Mouse (Mus musculus) liver, embryonic 16.5 days (tissue): ENCODE results near the gene Apex1. TPM values are rescaled to one million over a fixed set of nuclear protein-coding genes. Genes with fewer than 3 reads are reported as not detected.
"Not testable (repeated sequence)": the region's sequence is repeated elsewhere in the genome, so short reads cannot be mapped to it uniquely, and the experiment has no call there.

ENCODE experiments used
- ATAC-seq: fragments of 200-750 bp; cut with Nextera tagmentation; 2 replicates; pipeline ENCODE4 v1.8.0; 2017; ENCODE audit warnings: low read depth, mild to moderate bottlenecking, moderate number of reproducible peaks, moderate library complexity
- H3K27ac ChIP-seq: fragments of 300-500 bp; sonication (generic); 2 replicates; pipeline ENCODE4 v1.5.1; 2014; ENCODE audit warnings: mild to moderate bottlenecking, low read length
- H3K27me3 ChIP-seq: fragments of 300-500 bp; sonication (generic); 2 replicates; pipeline ENCODE4 v1.6.1; 2014; ENCODE audit warnings: low read depth, low read length, mixed read lengths; ENCODE audit not compliant: control insufficient read depth, insufficient read depth
- H3K36me3 ChIP-seq: fragments of 300-500 bp; sonication (generic); 2 replicates; pipeline ENCODE4 v1.6.1; 2014; ENCODE audit warnings: mild to moderate bottlenecking; ENCODE audit not compliant: control insufficient read depth, insufficient read depth
- H3K4me1 ChIP-seq: fragments of 300-500 bp; sonication (generic); 2 replicates; pipeline ENCODE4 v1.6.1; 2014; ENCODE audit warnings: low read depth, low read length, mixed read lengths; ENCODE audit not compliant: control insufficient read depth
- H3K4me2 ChIP-seq: fragments of 300-500 bp; sonication (generic); 2 replicates; pipeline ENCODE4 v1.6.1; 2014; ENCODE audit warnings: low read depth, low read length, mixed read lengths
- H3K4me3 ChIP-seq: fragments of 300-500 bp; sonication (generic); 2 replicates; pipeline ENCODE4 v1.5.1; 2014; ENCODE audit warnings: low read depth, mild to moderate bottlenecking, low read length
- H3K9ac ChIP-seq: fragments of 300-500 bp; sonication (generic); 2 replicates; pipeline ENCODE4 v1.6.1; 2014; ENCODE audit warnings: low read depth, low read length
- H3K9me3 ChIP-seq: fragments of 300-500 bp; sonication (generic); replicated peaks from 2 replicates; pipeline ENCODE4 v1.6.1; 2016; ENCODE audit warnings: low read length; ENCODE audit not compliant: control insufficient read depth
- WGBS: fragments of 180-500 bp; shearing (Covaris S2); extraction: QIAGEN DNeasy Blood & Tissue Kit; methylation state at CpG from one replicate; pipeline ENCODE4 v1.1.7; 2014; ENCODE audit not compliant: insufficient replicate concordance; 5-methylcytosine and 5-hydroxymethylcytosine counted together
- polyA plus RNA-seq: library from polyadenylated mRNA; unstranded; fragments of >200 nt; fragmentation: Nextera tagmentation; extraction: Ambion mirVana; gene quantifications from 2 replicates; pipeline ENCODE4 v1.2.1, GENCODE M21; 2015

The Apex1 gene
- polyA plus RNA-seq, 1 experiment from 2014 or later = 61.8 TPM

DNA sequence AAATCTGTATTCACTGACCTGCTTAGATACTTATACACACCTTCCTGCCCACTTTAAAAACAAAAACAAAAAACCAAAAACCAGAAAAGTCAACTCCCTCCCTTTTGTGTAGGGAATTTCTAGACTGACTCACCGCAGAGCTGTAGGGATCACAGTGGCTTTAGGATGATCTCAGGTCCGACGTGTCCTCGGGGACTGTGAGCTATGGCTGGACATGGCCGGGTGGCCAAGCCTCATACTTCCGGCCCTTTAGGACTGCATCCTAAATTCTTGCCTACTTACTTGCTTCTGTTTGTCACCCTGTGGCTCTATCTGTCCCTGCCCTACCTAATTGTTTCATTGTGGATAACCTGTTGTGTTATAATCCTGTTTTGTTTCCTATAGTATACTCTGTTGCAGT is 32.0 kb downstream of the Apex1 start:
- Histone ChIP-seq H3K4me3 (peak overlapping the region; percentile 60), H3K4me2 (peak overlapping the region; percentile 69), H3K4me1 (peaks cover 26% of the 10 kb centered on the region), H3K27ac (peak overlapping the region; percentile 87), H3K9ac (peak overlapping the region; percentile 64)
- WGBS = 74% methylated on average over 6 of the region's 6 CpGs
- not testable (repeated sequence) for H3K27me3 ChIP-seq, H3K9me3 ChIP-seq, ATAC-seq, H3K36me3 ChIP-seq

DNA sequence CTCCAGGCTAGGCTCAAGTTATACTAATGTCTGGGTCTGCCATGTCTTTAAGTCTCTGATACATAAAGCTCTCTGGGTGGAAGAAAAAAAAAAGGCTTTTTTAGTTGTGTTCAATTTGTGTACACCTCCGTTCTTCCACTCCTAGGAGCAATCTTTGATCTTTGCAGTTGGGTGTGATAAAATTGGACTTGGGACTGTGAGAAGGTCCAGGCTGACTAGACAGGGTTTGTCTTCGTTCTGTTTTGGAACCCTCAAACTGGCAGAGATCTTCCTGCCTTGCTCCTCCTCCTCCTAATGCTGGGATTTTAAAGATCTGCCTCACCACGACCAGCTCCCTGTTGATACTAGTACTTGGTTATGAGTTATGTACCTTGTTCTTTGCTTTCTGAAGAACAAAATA is 32.4 kb downstream of the Apex1 start:
- peak overlapping the region; percentile 64 for H3K9ac ChIP-seq
- H3K9me3 ChIP-seq, ATAC-seq, H3K27me3 ChIP-seq, H3K36me3 ChIP-seq: not testable (repeated sequence)
- peak overlapping the region; percentile 69 for H3K4me2 ChIP-seq
- H3K27ac ChIP-seq = peak overlapping the region; percentile 87
- 11% methylated on average over 3 of the region's 3 CpGs for WGBS
- H3K4me3 ChIP-seq = peak overlapping the region; percentile 60
- peaks cover 26% of the 10 kb centered on the region for H3K4me1 ChIP-seq

DNA sequence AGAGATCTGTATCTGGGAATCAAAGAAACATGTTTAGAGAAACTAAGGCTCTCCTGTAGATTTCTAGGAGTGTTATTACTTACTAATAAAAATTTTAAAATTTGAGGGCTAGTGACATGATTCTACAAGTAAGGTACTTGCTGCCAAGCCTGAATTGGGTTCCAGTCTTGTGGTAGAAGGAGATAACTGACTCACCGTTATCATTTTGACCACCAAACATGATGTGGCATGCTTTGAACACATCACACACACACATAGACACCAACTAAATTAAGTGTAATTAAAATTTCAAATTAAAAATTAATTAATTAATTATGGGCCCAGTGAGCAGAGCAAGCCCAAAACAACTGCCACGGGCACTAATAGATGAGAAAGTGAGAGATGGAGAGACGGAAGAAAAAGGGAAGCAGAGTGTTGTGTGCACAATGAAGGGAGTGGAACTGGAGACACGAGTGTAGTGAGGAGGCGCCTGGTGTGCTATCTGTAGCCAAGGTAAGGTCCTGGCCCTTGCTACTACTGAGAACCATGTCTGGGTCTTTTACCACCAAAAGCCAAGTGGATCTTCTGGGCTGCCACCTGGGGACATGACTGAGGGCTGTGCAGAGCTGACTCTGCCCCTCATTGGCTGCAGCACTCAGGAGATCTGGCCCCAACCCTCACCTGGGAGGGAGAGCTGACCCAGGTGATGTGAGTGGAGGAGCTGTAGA is 33.7 kb downstream of the Apex1 start:
- H3K9me3 ChIP-seq, H3K27me3 ChIP-seq, H3K9ac ChIP-seq, H3K36me3 ChIP-seq: not testable (repeated sequence)
- peak; percentile 69 for ATAC-seq
- H3K4me3 ChIP-seq = peak overlapping the region; percentile 19; the same call in 1 of the 2 replicates
- H3K4me2 ChIP-seq = peak overlapping the region; percentile 41
- H3K4me1 ChIP-seq = peaks cover 26% of the 10 kb centered on the region
- H3K27ac ChIP-seq = peak overlapping the region; percentile 83
- 35% methylated on average over 5 of the region's 5 CpGs for WGBS

DNA sequence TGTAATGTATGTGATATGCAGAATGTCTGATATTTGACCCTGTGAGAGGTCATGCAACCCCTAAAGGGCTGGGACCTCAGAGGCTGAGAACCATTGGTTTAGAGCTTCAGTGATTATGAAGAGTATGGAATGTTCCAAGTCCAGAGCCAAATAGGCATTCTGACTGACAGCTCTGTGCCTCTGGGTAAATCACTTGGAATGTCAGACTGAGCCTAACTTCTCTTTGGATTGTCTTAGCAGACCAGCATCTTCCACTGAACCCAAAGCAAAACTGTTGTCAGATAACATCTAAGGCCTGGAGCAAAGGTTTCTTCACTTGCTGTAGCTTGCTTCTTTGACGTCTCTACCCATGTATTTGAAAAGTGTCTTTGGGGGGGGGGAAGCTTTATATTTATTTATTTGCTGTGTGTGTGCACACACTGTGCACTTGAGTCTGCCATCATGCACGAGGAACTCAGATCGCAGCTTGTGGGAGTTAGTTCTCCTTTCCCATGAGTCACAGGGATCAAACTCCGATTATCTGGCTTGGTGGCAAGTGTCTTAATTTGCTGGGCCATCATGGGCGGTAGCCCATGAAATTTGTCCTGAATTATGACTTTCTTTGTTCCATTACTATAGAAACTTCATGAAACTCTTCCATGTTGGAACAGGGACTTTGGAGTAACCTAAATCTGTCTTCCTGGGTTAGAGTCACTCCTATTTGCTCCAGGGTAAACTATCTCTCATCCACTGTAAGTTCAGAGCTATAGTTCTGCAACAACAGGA is 43.6 kb downstream of the Apex1 start:
- Histone ChIP-seq H3K9me3 (no peaks in the 10 kb centered on the region), H3K4me1 (no peaks in the 10 kb centered on the region), H3K4me2 (no peak overlapping the region), H3K9ac (no peak overlapping the region), H3K27ac (no peak overlapping the region), H3K4me3 (no peak overlapping the region), H3K27me3 (no peaks in the 10 kb centered on the region), H3K36me3 (no peaks in the 10 kb centered on the region)
- no peak for ATAC-seq
- 71% methylated on average over 5 of the region's 5 CpGs for WGBS

DNA sequence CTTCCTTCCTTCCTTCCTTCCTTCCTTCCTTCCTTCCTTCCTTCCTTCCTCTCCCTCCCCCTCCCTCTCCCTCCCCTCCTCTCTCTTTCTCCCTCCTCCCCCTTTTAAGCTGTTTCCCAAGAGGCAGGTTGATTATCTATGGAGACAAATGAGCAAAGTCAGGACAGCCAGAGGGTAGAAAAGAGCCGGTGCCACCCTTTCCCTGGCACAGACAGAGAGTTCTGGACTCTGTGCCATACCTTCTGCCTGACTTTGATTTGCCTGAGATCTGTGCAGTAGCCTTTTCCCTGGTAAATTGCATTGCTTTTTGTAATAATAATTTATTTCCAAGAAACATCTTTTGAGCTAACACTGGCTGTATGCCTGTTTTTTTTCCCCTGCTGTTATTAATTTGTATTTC is 44.3 kb downstream of the Apex1 start:
- no peak overlapping the region for H3K4me3 ChIP-seq
- no peaks in the 10 kb centered on the region for H3K4me1 ChIP-seq
- no peaks in the 10 kb centered on the region for H3K9me3 ChIP-seq
- ATAC-seq = no peak
- no peaks in the 10 kb centered on the region for H3K36me3 ChIP-seq
- no peak overlapping the region for H3K4me2 ChIP-seq
- WGBS = 63% methylated on average over 1 of the region's 1 CpGs
- no peaks in the 10 kb centered on the region for H3K27me3 ChIP-seq
- H3K9ac ChIP-seq = no peak overlapping the region
- no peak overlapping the region for H3K27ac ChIP-seq

DNA sequence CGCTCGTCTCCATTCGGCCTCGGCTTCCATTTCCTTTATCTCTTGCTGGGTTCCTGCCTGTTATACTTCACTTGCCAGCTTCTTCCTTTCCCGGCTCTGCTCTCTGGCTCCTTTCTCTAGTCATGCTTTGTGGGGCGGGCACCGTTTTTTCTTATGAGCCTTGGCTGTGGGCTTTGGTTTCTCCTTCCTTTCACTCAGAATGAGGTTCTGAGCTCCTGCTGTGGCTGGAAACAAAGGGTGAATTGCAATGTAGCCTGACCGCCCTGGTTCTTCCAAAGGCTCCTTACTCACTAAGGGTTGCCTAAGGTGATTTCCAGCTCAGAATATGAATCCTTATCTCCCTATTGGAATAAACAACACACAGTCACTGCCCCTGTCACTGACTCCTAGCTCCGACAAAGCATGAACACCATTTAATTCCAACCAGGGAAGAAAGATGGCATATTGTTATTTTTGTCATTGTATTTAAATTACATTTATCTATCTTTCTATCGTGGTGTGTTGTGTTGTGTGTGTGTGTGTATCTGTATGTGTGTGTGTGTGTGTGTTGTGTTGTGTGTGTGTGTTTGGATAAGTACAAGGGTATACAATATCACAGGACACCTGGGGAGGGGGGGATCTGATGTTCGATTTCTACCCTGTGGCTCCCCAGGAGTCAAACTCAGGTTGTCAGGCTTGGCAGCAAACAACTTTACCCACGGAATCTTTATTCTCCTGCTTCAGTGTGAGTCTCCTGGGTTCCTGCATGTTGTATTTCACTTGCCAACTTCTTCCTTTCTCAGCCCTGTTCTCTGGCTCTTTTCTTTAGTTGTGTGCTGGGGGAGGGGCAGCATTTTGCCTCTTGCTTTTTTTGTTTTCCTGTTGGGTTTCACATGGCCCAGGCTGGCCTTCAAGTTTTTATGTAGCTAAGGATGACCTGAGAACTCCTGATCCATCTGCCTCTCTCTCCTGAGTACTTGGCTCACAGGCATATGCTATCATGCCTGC is 45.1 kb downstream of the Apex1 start:
- Histone ChIP-seq H3K9me3 (no peaks in the 10 kb centered on the region), H3K27me3 (no peaks in the 10 kb centered on the region), H3K4me2 (no peak overlapping the region), H3K36me3 (no peaks in the 10 kb centered on the region), H3K4me1 (no peaks in the 10 kb centered on the region), H3K4me3 (no peak overlapping the region), H3K9ac (no peak overlapping the region), H3K27ac (no peak overlapping the region)
- 25% methylated on average over 12 of the region's 12 CpGs for WGBS
- no peak for ATAC-seq

DNA sequence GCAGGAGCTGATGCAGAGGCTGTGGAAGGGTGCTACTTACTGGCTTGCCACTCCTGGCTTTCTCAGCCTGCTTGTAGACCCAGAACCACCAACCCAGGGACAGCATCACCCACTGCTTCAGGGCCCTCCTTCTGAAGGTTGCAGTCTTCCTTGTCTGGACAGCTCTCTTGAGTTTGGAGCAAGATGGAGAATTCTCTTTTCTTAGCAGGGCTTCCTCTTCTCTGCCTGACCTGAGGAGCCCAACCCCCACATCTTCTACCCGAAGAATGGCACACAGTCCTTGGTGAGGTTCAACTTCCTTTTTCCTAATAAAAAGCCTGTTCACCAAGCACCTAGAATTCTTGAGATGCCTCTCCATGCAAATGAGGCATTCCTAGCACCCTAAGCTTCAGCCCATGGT is 46.1 kb downstream of the Apex1 start:
- no peak overlapping the region for H3K27ac ChIP-seq
- no peaks in the 10 kb centered on the region for H3K36me3 ChIP-seq
- no peak for ATAC-seq
- H3K9me3 ChIP-seq = no peaks in the 10 kb centered on the region
- no peak overlapping the region for H3K9ac ChIP-seq
- H3K4me1 ChIP-seq = no peaks in the 10 kb centered on the region
- H3K4me3 ChIP-seq = no peak overlapping the region
- no peak overlapping the region for H3K4me2 ChIP-seq
- 8% methylated on average over 1 of the region's 1 CpGs for WGBS
- H3K27me3 ChIP-seq = no peaks in the 10 kb centered on the region

DNA sequence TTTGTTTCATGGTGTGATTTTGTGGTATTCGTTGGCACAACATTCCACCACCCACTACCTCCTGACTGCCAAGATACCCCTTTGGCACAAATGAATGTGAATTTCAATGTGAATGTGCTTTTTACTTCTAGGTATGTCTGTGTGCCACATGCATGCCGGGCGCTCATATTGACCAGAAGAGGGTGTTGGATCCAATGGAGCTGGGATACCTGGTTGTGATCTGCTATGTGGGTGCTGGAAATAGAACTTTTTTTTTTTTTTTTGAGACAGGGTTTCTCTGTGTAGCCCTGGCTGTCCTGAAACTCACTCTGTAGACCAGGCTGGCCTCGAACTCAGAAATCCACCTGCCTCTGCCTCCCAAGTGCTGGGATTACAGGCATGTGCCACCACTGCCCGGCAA is 48.3 kb downstream of the Apex1 start:
- 69% methylated on average over 5 of the region's 5 CpGs for WGBS
- H3K4me1 ChIP-seq, H3K9ac ChIP-seq, ATAC-seq, H3K36me3 ChIP-seq, H3K4me2 ChIP-seq, H3K9me3 ChIP-seq, H3K4me3 ChIP-seq, H3K27ac ChIP-seq, H3K27me3 ChIP-seq: not testable (repeated sequence)
